Mouse (Mus musculus): ENCODE measurements at regions not wholly inside any gene's neighbourhood (a gene's known extent, or its start where the extent isn't known, plus 50 kb on each side); places are given as distances from the start of the nearest gene placed in this dataset.

DNA sequence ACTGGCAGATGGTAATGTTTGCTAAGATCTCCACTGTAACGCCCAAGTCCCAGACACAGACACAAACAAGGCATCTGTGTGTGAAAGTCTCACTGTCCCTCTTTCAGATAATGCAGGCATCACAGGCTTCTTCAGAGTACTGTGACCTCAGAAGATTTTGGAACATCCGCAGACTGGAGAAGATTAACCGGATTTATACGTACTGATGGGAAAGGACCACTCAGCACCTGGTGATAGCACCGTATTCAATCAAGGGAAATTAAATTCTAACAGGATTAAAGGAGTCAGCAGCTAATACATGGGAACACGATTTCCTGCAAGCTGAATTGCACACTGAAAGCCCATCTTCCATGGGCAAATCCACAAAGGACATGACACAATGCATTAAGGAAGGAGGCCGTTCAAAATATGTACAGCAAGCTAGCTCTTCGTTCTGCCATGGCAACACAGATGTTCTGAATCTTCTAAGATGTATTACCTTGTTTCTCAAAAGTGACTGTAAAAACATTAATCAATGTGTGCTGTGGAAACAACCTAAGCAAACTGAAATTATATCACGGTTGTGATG lies 510.0 kb downstream of the Btbd3 start:
- no peak for TF ChIP-seq POLR2A (IDR thresholded peaks at IDR 0.05; ENCODE audit: borderline replicate concordance, extremely low read depth, insufficient read depth, insufficient read length)
- H3K4me1 ChIP-seq (ENCODE audit: control insufficient read depth, insufficient read depth, low read length) = no peaks in the 10 kb centered on the region; the same call in 1 of the 2 replicates
- no peaks in the 10 kb centered on the region for H3K36me3 ChIP-seq (ENCODE audit: control insufficient read depth, insufficient read depth, low read length)
- H3K27ac ChIP-seq (replicated peaks; ENCODE audit: low read depth, low read length) = no peak overlapping the region
- ATAC-seq (ENCODE audit: low FRiP score, low read depth) (no peak), DNase-seq (ENCODE audit: low spot score) (no peak)
- no peaks in the 10 kb centered on the region for H3K27me3 ChIP-seq (ENCODE audit: control insufficient read depth, insufficient read depth, low read length)
- H3K9me3 ChIP-seq (ENCODE audit: control insufficient read depth, low read length) = no peaks in the 10 kb centered on the region
- H3K4me2 ChIP-seq (replicated peaks; ENCODE audit: low read depth, low read length, severe bottlenecking) = no peak overlapping the region
- H3K4me3 ChIP-seq (replicated peaks; ENCODE audit: low read length) = no peak overlapping the region
- no peak overlapping the region for H3K9ac ChIP-seq (ENCODE audit: low read depth, low read length, severe bottlenecking)
- 76% methylated on average over 9 of the region's 9 CpGs for WGBS

DNA sequence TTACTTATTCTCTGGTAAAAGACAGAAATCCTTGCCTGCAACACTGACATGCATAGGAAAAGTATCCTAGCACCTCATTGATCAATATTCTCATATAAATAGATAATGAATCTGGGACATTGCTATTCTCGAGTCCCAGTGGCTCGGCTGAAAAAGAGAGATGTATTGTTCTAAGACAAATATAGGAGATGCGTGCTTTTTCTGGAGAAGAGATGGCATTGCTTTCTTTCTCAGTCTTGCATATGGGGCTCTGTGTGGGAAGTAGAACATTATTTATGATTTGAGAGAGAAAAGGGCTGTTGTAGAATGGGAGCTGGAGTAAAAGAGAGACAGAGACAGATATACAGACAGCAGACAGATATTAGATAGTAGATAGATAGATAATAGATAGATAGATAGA lies 527.4 kb downstream of the Btbd3 start:
- no peak overlapping the region for H3K27ac ChIP-seq (replicated peaks; ENCODE audit: low read depth, low read length)
- ATAC-seq (ENCODE audit: low FRiP score, low read depth) (no peak), DNase-seq (ENCODE audit: low spot score) (no peak)
- TF ChIP-seq POLR2A (IDR thresholded peaks at IDR 0.05; ENCODE audit: borderline replicate concordance, extremely low read depth, insufficient read depth, insufficient read length) = no peak
- 88% methylated on average over 3 of the region's 3 CpGs for WGBS
- no peak overlapping the region for H3K4me3 ChIP-seq (replicated peaks; ENCODE audit: low read length)
- no peaks in the 10 kb centered on the region for H3K36me3 ChIP-seq (ENCODE audit: control insufficient read depth, insufficient read depth, low read length)
- H3K4me1 ChIP-seq (ENCODE audit: control insufficient read depth, insufficient read depth, low read length) = no peaks in the 10 kb centered on the region
- H3K27me3 ChIP-seq (ENCODE audit: control insufficient read depth, insufficient read depth, low read length) = no peaks in the 10 kb centered on the region
- H3K4me2 ChIP-seq (replicated peaks; ENCODE audit: low read depth, low read length, severe bottlenecking) = no peak overlapping the region
- no peak overlapping the region for H3K9ac ChIP-seq (ENCODE audit: low read depth, low read length, severe bottlenecking)
- H3K9me3 ChIP-seq (ENCODE audit: control insufficient read depth, low read length) = no peaks in the 10 kb centered on the region

DNA sequence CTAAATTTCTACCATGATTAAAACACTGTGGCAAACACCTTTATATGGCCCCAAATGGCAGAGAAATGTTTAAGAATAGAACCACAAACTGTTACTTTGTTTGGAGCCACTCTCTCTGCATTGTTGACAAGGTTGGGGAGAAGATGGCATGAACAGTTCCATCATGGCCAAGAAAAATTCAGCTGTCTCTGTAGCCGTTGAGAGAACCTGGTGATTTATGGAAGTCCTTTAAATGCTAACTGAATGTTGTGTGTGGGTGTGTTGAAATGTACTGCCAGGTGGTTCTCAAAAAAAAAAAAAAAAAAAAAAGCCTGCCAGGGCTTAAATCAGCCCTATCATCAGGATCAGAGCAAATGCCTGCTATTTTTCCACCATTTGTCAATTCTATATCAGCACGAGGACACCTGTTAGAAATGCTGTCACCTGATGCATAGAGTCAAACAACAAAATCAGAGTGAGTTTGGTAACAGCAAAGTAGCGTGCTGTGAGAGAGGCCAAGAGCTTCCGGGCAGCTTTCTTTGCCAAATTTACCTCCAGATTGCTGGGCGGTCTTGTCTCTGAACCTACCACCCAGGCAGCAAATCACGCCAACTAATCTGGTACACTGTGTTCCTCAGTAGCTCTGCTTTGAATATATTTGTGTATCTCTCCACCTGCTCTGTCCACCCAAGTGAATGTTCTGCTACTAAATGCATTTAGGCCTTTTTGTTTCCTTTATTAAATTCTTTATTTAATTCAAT lies 536.5 kb downstream of the Btbd3 start:
- Histone ChIP-seq H3K36me3 (ENCODE audit: control insufficient read depth, insufficient read depth, low read length) (no peaks in the 10 kb centered on the region), H3K27me3 (ENCODE audit: control insufficient read depth, insufficient read depth, low read length) (no peaks in the 10 kb centered on the region), H3K27ac (replicated peaks; ENCODE audit: low read depth, low read length) (no peak overlapping the region), H3K4me2 (replicated peaks; ENCODE audit: low read depth, low read length, severe bottlenecking) (no peak overlapping the region), H3K9me3 (ENCODE audit: control insufficient read depth, low read length) (no peaks in the 10 kb centered on the region), H3K4me1 (ENCODE audit: control insufficient read depth, insufficient read depth, low read length) (no peaks in the 10 kb centered on the region), H3K9ac (ENCODE audit: low read depth, low read length, severe bottlenecking) (no peak overlapping the region), H3K4me3 (replicated peaks; ENCODE audit: low read length) (no peak overlapping the region)
- 71% methylated on average over 6 of the region's 6 CpGs for whole genome bisulfite sequencing
- no peak for ATAC-seq (ENCODE audit: low FRiP score, low read depth)
- TF ChIP-seq POLR2A (IDR thresholded peaks at IDR 0.05; ENCODE audit: borderline replicate concordance, extremely low read depth, insufficient read depth, insufficient read length) = no peak
- no peak for DNase-seq (ENCODE audit: low spot score)

DNA sequence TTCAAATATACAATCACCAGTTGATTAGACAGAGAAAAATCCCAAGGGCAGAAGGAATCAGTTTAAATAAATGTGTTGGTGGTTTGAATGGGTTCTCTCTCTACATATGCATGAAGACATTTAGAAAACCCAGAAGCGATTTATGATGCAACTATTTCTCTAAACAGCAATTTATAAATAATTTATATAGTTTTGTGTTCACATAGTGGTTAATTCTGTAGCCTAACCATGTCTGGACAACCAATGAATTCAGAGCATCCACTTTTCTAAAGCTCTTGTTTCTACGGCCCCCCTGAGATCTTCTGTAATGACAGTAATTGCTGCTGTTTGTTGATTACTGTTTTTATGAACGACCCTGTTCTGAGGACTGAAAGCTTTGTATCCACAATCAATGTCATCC lies 549.8 kb downstream of the Btbd3 start:
- 75% methylated on average over 3 of the region's 3 CpGs for WGBS
- H3K27me3 ChIP-seq (ENCODE audit: control insufficient read depth, insufficient read depth, low read length) = no peaks in the 10 kb centered on the region
- no peak overlapping the region for H3K4me3 ChIP-seq (replicated peaks; ENCODE audit: low read length)
- TF ChIP-seq POLR2A (IDR thresholded peaks at IDR 0.05; ENCODE audit: borderline replicate concordance, extremely low read depth, insufficient read depth, insufficient read length) = no peak
- DNase-seq (ENCODE audit: low spot score) (no peak), ATAC-seq (ENCODE audit: low FRiP score, low read depth) (no peak)
- no peak overlapping the region for H3K9ac ChIP-seq (ENCODE audit: low read depth, low read length, severe bottlenecking)
- no peaks in the 10 kb centered on the region for H3K4me1 ChIP-seq (ENCODE audit: control insufficient read depth, insufficient read depth, low read length)
- no peaks in the 10 kb centered on the region for H3K9me3 ChIP-seq (ENCODE audit: control insufficient read depth, low read length)
- no peaks in the 10 kb centered on the region for H3K36me3 ChIP-seq (ENCODE audit: control insufficient read depth, insufficient read depth, low read length)
- no peak overlapping the region for H3K27ac ChIP-seq (replicated peaks; ENCODE audit: low read depth, low read length)
- H3K4me2 ChIP-seq (replicated peaks; ENCODE audit: low read depth, low read length, severe bottlenecking) = no peak overlapping the region

DNA sequence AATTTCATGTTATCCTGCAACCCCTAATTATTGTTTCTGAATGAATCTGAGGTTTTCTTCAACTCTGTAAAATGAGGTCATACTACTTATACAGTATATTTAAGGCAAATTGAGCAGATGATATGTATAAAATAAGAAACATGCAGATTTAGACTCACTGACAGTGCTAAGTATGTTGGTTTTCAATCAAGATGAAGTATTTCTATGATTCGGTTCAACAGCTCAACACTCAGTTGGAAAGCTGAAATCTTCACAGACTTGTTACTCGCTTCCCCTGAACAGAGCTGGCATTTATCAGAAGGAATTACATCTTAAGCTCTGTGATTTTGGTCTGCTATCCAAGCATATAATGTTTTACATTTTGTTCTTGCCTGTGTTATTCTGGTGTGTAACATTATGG lies 553.4 kb downstream of the Btbd3 start:
- no peak for DNase-seq (ENCODE audit: low spot score)
- WGBS = 85% methylated on average over 2 of the region's 2 CpGs

More for the DNA sequence above, 553.4 kb downstream of the Btbd3 start:
- no peak overlapping the region for H3K4me3 ChIP-seq (replicated peaks; ENCODE audit: low read length)
- H3K4me1 ChIP-seq (ENCODE audit: control insufficient read depth, insufficient read depth, low read length) = no peaks in the 10 kb centered on the region
- no peak overlapping the region for H3K27ac ChIP-seq (replicated peaks; ENCODE audit: low read depth, low read length)
- no peaks in the 10 kb centered on the region for H3K9me3 ChIP-seq (ENCODE audit: control insufficient read depth, low read length)
- H3K36me3 ChIP-seq (ENCODE audit: control insufficient read depth, insufficient read depth, low read length) = no peaks in the 10 kb centered on the region
- H3K9ac ChIP-seq (ENCODE audit: low read depth, low read length, severe bottlenecking) = no peak overlapping the region
- ATAC-seq (ENCODE audit: low FRiP score, low read depth) = no peak
- no peaks in the 10 kb centered on the region for H3K27me3 ChIP-seq (ENCODE audit: control insufficient read depth, insufficient read depth, low read length)
- no peak for TF ChIP-seq POLR2A (IDR thresholded peaks at IDR 0.05; ENCODE audit: borderline replicate concordance, extremely low read depth, insufficient read depth, insufficient read length)
- H3K4me2 ChIP-seq (replicated peaks; ENCODE audit: low read depth, low read length, severe bottlenecking) = no peak overlapping the region

All from limb, embryonic 14.5 days (tissue).